Mouse (Mus musculus) duodenum, adult 2 months (tissue): ENCODE results near the gene Arhgef25. TPM values are rescaled to one million over a fixed set of nuclear protein-coding genes. Genes with fewer than 3 reads are reported as not detected.

ENCODE experiments used
- polyA plus RNA-seq: library from polyadenylated mRNA; depleted of rRNA; stranded (reverse); fragments of >200 nt; gene quantifications from 2 replicates; pipeline ENCODE4 v1.2.3, GENCODE M21; 2012; ENCODE audit warnings: low replicate concordance; rRNA removed

Gene Arhgef25
- polyA plus RNA-seq = 14.2 and 14.6 TPM in 2 replicates

DNA sequence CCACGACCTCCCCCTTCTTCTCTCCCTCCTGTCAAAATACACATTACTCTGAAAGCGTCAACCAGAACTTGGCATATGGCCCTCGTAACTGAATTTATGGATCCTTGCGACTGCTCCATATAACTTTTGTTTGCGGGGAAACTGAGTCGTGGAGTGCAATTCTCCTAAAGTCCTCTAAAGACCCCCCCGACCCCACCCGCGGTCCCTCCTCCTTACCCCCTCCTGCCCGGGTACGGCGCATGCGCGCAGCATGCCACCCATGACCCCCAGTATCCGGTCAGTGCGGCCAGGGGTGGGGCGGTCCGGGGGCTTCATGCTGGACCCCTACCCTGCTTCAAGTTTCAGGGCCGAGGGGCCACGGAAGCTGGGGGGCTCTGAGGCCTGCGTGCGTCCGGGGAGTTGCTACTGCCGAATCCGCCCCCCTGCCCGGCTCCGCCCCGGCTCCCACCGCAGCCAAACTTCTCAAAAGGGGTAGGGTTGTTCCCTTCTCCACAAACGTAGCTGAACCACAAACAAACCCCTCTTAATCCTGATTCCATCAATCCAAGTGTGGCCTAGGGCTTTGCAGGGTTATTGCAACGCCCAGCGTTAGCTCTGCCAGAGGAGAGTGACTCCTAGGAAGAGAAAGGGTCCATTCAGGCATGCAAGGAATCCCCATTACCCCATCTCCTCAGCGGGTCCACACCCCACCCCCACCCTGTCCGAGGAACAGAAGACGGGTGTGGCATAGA is at the start of gene Arhgef25:
Gene Arhgef25, minus strand, starts transcription at position 433 of the 731 bp plus-strand sequence.

DNA sequence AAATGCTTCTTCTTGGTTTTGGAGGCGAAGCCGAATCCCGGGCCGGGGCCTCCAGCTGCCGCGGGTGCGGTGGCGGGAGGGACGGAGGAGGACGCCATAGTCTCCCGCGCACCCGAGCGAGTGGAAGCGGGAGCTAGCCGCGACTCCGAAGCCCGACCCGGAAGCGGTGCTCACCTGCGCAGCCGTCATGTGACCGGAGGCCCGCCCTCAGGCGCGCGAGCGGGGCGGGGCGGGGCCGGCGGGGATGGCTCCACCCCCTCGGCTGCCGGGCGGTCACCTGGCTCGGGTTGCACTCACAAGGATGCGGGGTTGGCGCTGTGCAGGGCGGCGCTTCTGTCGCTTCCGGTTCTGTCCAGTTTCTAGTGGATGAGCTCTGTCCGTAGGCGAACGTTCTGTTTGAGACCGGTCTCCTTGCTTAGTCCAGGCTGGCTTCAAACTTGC is 21.6 kb upstream of the Arhgef25 start, which contains the start of gene Pip4k2c:
Gene Pip4k2c, minus strand, starts transcription at position 172 of the 441 bp plus-strand sequence.

DNA sequence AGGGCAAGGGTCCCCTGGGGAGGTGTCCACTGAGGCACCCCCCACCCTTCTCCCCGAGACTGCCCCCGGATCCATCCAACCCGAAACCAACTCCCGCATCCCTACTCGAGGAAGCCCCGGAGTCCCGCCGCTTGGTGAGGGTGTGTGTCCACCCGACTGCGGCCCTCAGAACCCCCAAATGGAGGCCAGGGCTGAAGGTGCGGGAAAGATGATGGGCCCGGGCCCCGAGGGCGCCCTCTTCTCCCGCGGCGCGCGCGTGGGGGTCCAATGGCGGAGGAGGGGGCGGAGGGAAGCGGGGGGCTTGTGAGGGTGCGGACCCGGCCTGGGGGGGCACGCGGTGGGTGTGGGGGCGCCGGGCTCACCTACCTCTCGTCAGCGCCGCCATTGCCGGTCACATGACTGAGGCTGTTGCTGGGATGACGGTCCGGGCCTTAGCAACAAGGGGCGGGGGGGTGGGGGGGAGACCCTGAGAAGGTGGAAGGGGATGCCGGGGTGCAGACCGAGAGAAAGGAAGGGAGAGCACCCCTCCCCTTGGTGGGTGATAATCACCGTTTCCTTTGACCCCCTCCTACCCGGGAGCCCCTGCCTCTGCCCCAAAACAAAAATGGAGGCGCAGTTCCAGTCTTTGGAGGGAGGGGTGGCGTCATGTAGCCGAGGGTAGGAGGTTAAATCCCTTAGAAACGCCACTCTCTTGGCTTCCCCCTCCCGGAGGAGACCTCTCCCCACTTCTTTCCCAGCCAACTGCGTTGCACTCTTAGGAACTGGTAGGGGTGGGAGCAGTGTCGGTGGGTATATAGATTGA is 5.6 kb upstream of the Arhgef25 start, which contains the start of gene Dtx3:
Gene Dtx3, minus strand, starts transcription at position 401 of the 802 bp plus-strand sequence.

DNA sequence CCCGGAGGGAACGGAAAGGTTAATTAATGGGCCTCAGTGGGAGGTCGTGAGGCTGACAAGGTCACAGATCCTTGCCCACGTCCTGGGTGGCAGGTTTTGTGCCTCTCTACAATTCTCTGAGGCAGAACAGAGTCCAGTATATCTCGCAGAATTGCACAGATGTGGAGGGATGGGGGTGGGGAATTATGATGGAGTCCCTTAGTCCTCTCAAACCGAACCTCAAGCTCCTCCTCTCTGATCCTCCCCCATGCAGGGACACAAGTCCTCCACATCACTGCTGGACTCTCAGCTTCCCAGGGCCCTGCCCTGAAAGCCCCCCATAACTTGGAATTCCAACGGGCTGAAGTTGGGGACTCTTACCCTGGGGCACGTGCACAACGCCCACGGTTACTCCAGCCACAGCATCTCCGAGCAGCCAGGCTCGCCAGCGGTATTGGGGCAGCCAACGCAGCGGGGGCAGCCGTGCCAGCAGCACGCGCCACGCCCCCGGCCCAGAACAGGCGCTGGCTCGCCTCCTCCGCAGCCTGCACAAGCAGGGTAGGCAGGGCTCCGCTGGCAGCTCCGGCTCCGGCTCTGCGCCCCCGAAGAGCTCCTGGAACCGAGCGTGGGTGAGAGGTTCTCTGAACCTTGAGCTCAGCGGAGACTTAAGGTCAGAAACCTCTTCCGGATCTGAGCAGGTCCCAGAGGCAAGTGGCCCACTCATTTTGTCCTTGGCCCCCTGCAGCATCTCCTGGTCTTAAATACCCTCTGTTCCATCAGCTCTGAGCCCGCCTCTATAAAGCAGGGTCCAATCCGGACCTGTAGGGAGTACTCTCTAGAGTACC is 9.8 kb downstream of the Arhgef25 start, which contains the start of gene Slc26a10:
Gene Slc26a10, minus strand, starts transcription at position 775 of the 824 bp plus-strand sequence.

DNA sequence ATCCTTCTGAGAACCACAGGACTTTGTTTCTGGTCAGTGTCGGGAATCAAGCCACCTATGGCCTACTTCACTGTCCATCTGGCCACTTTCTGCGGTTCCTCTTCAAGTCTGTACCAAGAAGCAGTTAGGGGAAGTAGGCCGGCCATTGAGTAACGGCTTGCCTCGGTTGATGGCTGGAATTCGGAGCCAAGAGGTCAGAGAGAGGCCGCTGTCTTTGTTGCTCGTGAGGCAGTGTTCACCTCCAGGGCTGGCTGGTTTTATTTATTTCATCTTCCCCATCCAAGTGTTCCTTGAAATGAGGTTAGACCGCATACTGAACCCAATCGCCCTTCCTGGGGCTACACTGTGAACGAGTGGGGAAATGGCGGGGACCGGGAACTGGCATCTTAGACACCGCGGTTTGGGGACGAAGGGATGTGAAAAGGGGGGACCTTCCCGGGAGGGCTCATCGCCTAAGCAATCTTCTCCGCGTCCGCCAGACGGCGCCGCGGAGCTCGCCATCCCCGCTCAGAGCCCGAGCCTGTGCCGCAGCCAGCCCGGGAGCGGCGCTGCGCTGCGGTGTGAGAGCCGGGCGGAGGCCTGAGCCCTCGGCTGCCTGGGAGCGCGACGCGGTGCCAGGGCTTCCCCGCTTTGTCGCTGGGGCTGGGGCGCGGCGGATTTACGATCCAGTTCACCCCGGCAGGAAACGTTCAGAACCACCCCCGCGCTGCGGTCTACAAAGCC is 25.1 kb downstream of the Arhgef25 start, which contains the start of gene B4galnt1:
Gene B4galnt1, plus strand, starts transcription at position 595 of the 723 bp plus-strand sequence.

Other genes with a start within 250 kb of the Arhgef25 start
- 59.2 and 74.5 TPM in 2 replicates for gene Ctdsp2, start 211.4 kb downstream of the Arhgef25 start, polyA plus RNA-seq
- gene Avil, start 189.4 kb downstream of the Arhgef25 start, polyA plus RNA-seq = 0.83 and 9.1 TPM in 2 replicates
- 31.8 and 44.1 TPM in 2 replicates for gene Tsfm, start 159.2 kb downstream of the Arhgef25 start, polyA plus RNA-seq
- gene Mettl1, start 148.7 kb downstream of the Arhgef25 start, polyA plus RNA-seq = 7.0 and 13.9 TPM in 2 replicates
- gene Eef1akmt3, start 148.6 kb downstream of the Arhgef25 start, polyA plus RNA-seq = 0.58 and 1.6 TPM in 2 replicates
- gene Cyp27b1, start 141.8 kb downstream of the Arhgef25 start, polyA plus RNA-seq = 0.13 and 0.65 TPM in 2 replicates
- 4.3 and 5.4 TPM in 2 replicates for gene March9, start 129.9 kb downstream of the Arhgef25 start, polyA plus RNA-seq
- 76.0 and 80.3 TPM in 2 replicates for gene Cdk4, start 126.5 kb downstream of the Arhgef25 start, polyA plus RNA-seq
- gene Tspan31, start 119.8 kb downstream of the Arhgef25 start, polyA plus RNA-seq = 35.7 and 49.3 TPM in 2 replicates
- 3.5 and 11.0 TPM in 2 replicates for gene Agap2, start 114.8 kb downstream of the Arhgef25 start, polyA plus RNA-seq
- 93.3 and 122 TPM in 2 replicates for gene Os9, start 69.0 kb downstream of the Arhgef25 start, polyA plus RNA-seq
- gene B4galnt1, start 24.9 kb downstream of the Arhgef25 start, polyA plus RNA-seq = 360 and 560 TPM in 2 replicates
- 0.82 and 1.6 TPM in 2 replicates for gene Slc26a10, start 9.4 kb downstream of the Arhgef25 start, polyA plus RNA-seq
- 35.7 and 63.9 TPM in 2 replicates for gene Dtx3, start 5.6 kb upstream of the Arhgef25 start, polyA plus RNA-seq
- 17.3 and 27.4 TPM in 2 replicates for gene Pip4k2c, start 21.5 kb upstream of the Arhgef25 start, polyA plus RNA-seq
- 1.7 and 6.0 TPM in 2 replicates for gene Kif5a, start 73.3 kb upstream of the Arhgef25 start, polyA plus RNA-seq
- gene Dctn2, start 76.3 kb upstream of the Arhgef25 start, polyA plus RNA-seq = 160 and 195 TPM in 2 replicates
- gene Mbd6, start 98.9 kb upstream of the Arhgef25 start, polyA plus RNA-seq = 74.0 and 74.1 TPM in 2 replicates
- gene Mars, start 121.7 kb upstream of the Arhgef25 start, polyA plus RNA-seq = 20.5 and 36.1 TPM in 2 replicates
- 5.5 and 13.7 TPM in 2 replicates for gene Arhgap9, start 131.9 kb upstream of the Arhgef25 start, polyA plus RNA-seq
- 8.0 and 8.8 TPM in 2 replicates for gene Gli1, start 151.9 kb upstream of the Arhgef25 start, polyA plus RNA-seq
- gene Inhbe, start 164.3 kb upstream of the Arhgef25 start, polyA plus RNA-seq = not detected in 2 replicates
- gene Inhbc, start 180.3 kb upstream of the Arhgef25 start, polyA plus RNA-seq = 0.07 and 0.16 TPM in 2 replicates
- gene R3hdm2, start 190.2 kb upstream of the Arhgef25 start, polyA plus RNA-seq = 96.4 and 136 TPM in 2 replicates